Mouse (Mus musculus) liver, postnatal 0 days (tissue): ENCODE data around the gene Pofut2.

ENCODE experiments used
- CTCF ChIP-seq: sonication (generic); IDR thresholded peaks from 2 replicates; pipeline ENCODE4 v1.5.1; 2016; ENCODE audit warnings: antibody characterized with exemption, low read depth
- EP300 ChIP-seq: IDR thresholded peaks from 2 replicates; pipeline ENCODE4 v1.6.1; 2016; ENCODE audit warnings: antibody characterized with exemption, low read depth, mild to moderate bottlenecking

- TF ChIP-seq CTCF: no peak
- TF ChIP-seq EP300: no peak
These were observed 25.8 kb upstream of the Pofut2 start for GRCm38 (mm10) chr10:77233230-77233629.
